Mouse (Mus musculus) kidney, embryonic 14.5 days (tissue): ENCODE data around the gene Stra6. TPM values are rescaled to one million over a fixed set of nuclear protein-coding genes. Genes with fewer than 3 reads are reported as not detected.

Source experiments
- ATAC-seq: fragments of 200-750 bp; cut with Nextera tagmentation; 2 replicates; pipeline ENCODE4 v1.8.0; 2017; ENCODE audit warnings: moderate number of reproducible peaks, mild to moderate bottlenecking, moderate TSS enrichment, moderate library complexity; ENCODE audit not compliant: low FRiP score, low TSS enrichment
- H3K27ac ChIP-seq: fragments of 300-500 bp; sonication (generic); 2 replicates; pipeline ENCODE4 v1.5.1; 2014; ENCODE audit warnings: low read depth, mild to moderate bottlenecking, low read length, moderate library complexity, mixed read lengths
- H3K27me3 ChIP-seq: fragments of 300-500 bp; sonication (generic); 2 replicates; pipeline ENCODE4 v1.6.1; 2014; ENCODE audit warnings: mild to moderate bottlenecking, low read length; ENCODE audit not compliant: control insufficient read depth, insufficient read depth
- H3K36me3 ChIP-seq: fragments of 300-500 bp; sonication (generic); 2 replicates; pipeline ENCODE4 v1.6.1; 2014; ENCODE audit warnings: low read length, mixed read lengths; ENCODE audit not compliant: control insufficient read depth, insufficient read depth
- H3K4me1 ChIP-seq: fragments of 300-500 bp; sonication (generic); 2 replicates; pipeline ENCODE4 v1.6.1; 2014; ENCODE audit warnings: low read length, mixed read lengths; ENCODE audit not compliant: control insufficient read depth, insufficient read depth
- H3K4me2 ChIP-seq: fragments of 300-500 bp; sonication (generic); replicated peaks from 2 replicates; pipeline ENCODE4 v1.6.1; 2014; ENCODE audit warnings: low read depth, mild to moderate bottlenecking, low read length
- H3K4me3 ChIP-seq: fragments of 300-500 bp; sonication (generic); 2 replicates; pipeline ENCODE4 v1.5.1; 2014; ENCODE audit warnings: mild to moderate bottlenecking, low read length
- H3K9ac ChIP-seq: fragments of 300-500 bp; sonication (generic); 2 replicates; pipeline ENCODE4 v1.6.1; 2014; ENCODE audit warnings: low read depth, mild to moderate bottlenecking, low read length, moderate library complexity
- H3K9me3 ChIP-seq: fragments of 300-500 bp; sonication (generic); 2 replicates; pipeline ENCODE4 v1.6.1; 2016; ENCODE audit warnings: low read length; ENCODE audit not compliant: control insufficient read depth
- WGBS: fragments of 180-500 bp; shearing (Covaris S2); extraction: QIAGEN DNeasy Blood & Tissue Kit; methylation state at CpG from one replicate; pipeline ENCODE4 v1.1.7; 2014; 5-methylcytosine and 5-hydroxymethylcytosine counted together
- polyA plus RNA-seq: library from polyadenylated mRNA; unstranded; fragments of >200 nt; fragmentation: Nextera tagmentation; extraction: Ambion mirVana; gene quantifications from 2 replicates; pipeline ENCODE4 v1.2.1, GENCODE M21; 2014

Gene Stra6
- polyA plus RNA-seq, result 25.7 and 39.2 TPM in 2 replicates

DNA sequence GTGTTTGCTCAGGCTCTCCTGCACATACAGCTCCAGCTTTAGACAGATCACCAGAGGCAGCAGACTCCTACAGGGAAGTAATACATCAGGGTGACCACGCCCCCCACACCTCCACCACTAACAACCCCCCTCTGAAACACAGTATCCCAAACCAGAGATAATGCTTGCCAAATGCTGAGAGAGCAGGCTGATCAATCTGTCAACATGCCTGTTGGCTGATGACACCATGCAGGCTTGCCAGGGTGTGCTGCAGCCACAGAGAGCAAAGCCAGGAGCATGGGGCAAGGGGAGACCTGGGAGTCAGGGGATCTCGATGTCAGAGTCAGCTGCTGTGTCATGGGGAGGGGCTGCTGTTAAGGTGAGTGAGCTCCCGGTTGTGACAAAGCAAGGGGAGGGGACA lies at the start of gene Stra6:
TSS of gene Stra6 (plus strand) at position 258 of the 400 bp plus-strand sequence.
- Histone ChIP-seq H3K27ac (no peak within 1 kb of the TSS), H3K36me3 (no peaks in the 10 kb centered on the region), H3K9me3 (no peaks in the 10 kb centered on the region), H3K4me3 (no peak within 1 kb of the TSS), H3K4me2 (no peak within 1 kb of the TSS), H3K9ac (no peak within 1 kb of the TSS), H3K4me1 (no peaks in the 10 kb centered on the region; the same call in 1 of the 2 replicates), H3K27me3 (peaks cover 3% of the 10 kb centered on the region; the same call in 1 of the 2 replicates)
- 12% methylated on average over 3 of the region's 3 CpGs for WGBS
- no peak for ATAC-seq

DNA sequence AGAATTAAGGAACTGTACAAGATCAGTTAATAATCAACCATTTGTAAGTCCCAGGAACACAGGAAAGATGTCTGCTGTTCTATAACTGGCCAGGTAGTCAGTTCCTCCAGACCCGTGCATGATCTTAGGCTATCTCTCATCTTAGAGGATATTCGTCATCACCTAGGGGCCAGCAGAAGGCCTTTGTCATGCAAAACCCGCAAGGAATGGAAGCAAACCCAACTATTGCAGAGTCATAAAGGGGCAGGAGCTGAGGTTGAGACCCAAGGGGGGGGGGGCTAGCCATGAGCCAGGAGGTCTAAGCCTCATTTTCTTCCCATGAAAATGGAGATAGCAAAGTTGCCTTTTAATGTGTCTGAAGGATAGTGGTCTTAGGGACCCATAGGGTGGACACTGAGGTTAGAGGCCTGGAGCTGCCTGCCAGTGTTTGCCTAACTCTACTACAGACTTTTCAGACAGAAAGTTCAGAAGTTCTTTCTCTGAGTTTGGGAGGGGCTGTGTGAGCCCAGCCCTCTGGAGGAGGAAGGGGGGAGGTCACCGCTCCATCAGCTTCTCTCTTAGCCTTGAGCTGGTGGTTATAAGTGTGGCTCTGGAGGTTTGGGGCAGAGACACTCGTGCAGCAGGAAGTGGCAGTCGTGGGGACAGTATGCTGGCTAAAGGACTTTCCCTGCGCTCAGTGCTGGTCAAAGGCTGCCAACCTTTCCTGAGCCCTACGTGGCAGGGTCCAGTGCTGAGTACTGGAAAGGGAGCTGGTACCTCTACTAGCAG lies 49.0 kb upstream of the Stra6 start:
- 0 out of 2 replicates have a peak, but pooled peaks have one; percentile 8 for ATAC-seq
- H3K9me3 ChIP-seq, result no peaks in the 10 kb centered on the region
- no peak overlapping the region for H3K4me2 ChIP-seq
- H3K27me3 ChIP-seq, result no peaks in the 10 kb centered on the region
- H3K4me1 ChIP-seq, result peaks cover 11% of the 10 kb centered on the region
- no peak overlapping the region for H3K9ac ChIP-seq
- no peaks in the 10 kb centered on the region for H3K36me3 ChIP-seq
- H3K27ac ChIP-seq, result no peak overlapping the region
- WGBS, result 46% methylated on average over 8 of the region's 8 CpGs
- no peak overlapping the region for H3K4me3 ChIP-seq

GRCm38 (mm10) chr9:58015856-58016255 lies 47.7 kb upstream of the Stra6 start:
- ATAC-seq, result no peak
- Histone ChIP-seq H3K36me3 (no peaks in the 10 kb centered on the region), H3K9ac (no peak overlapping the region), H3K27ac (no peak overlapping the region), H3K27me3 (no peaks in the 10 kb centered on the region), H3K9me3 (no peaks in the 10 kb centered on the region), H3K4me2 (no peak overlapping the region), H3K4me1 (peaks cover 9% of the 10 kb centered on the region), H3K4me3 (no peak overlapping the region)
- 87% methylated on average over 6 of the region's 6 CpGs for WGBS

DNA sequence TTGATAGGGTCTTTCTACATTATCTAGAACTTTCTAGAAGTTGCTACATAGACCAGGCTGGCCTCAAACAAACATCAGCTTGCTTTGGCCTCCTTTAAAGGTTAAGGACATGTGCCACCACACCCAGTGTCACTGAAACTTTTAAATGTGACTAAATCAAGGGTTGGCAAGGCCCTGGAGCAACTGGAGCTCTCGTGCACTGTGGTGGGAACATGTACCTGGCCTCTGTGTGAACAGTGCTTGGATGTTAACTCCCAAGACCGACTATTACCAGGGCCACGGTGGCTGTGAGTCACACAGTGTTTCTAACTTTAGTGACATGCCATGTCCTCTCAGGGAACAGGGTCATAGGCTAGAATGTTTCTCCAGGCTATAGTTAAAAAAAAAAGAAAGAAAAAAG lies 46.6 kb upstream of the Stra6 start:
- WGBS, result 81% methylated on average over 3 of the region's 3 CpGs
- Histone ChIP-seq H3K9ac (no peak overlapping the region), H3K4me2 (no peak overlapping the region), H3K36me3 (no peaks in the 10 kb centered on the region), H3K4me3 (no peak overlapping the region), H3K27me3 (no peaks in the 10 kb centered on the region), H3K27ac (no peak overlapping the region), H3K9me3 (no peaks in the 10 kb centered on the region), H3K4me1 (no peaks in the 10 kb centered on the region)
- no peak for ATAC-seq

GRCm38 (mm10) chr9:58018385-58018784 lies 45.2 kb upstream of the Stra6 start:
- no peaks in the 10 kb centered on the region for H3K27me3 ChIP-seq
- ATAC-seq, result no peak
- H3K4me2 ChIP-seq, result no peak overlapping the region
- no peaks in the 10 kb centered on the region for H3K36me3 ChIP-seq
- no peak overlapping the region for H3K27ac ChIP-seq
- H3K9me3 ChIP-seq, result no peaks in the 10 kb centered on the region
- 83% methylated on average over 5 of the region's 5 CpGs for WGBS
- no peak overlapping the region for H3K4me3 ChIP-seq
- no peak overlapping the region for H3K9ac ChIP-seq
- H3K4me1 ChIP-seq, result no peaks in the 10 kb centered on the region

GRCm38 (mm10) chr9:58025995-58026394 lies 37.6 kb upstream of the Stra6 start:
- Histone ChIP-seq H3K27ac (no peak overlapping the region), H3K4me2 (no peak overlapping the region), H3K4me3 (no peak overlapping the region), H3K4me1 (no peaks in the 10 kb centered on the region), H3K9me3 (no peaks in the 10 kb centered on the region), H3K36me3 (no peaks in the 10 kb centered on the region), H3K27me3 (no peaks in the 10 kb centered on the region), H3K9ac (no peak overlapping the region)
- WGBS, result 90% methylated on average over 9 of the region's 9 CpGs
- ATAC-seq, result no peak

- H3K36me3 ChIP-seq, result no peaks in the 10 kb centered on the region
- no peak for ATAC-seq
These were observed 36.0 kb upstream of the Stra6 start for GRCm38 (mm10) chr9:58027426-58028180.

GRCm38 (mm10) chr9:58028841-58029240 lies 34.7 kb upstream of the Stra6 start:
- Histone ChIP-seq H3K36me3 (no peaks in the 10 kb centered on the region), H3K27ac (no peak overlapping the region), H3K27me3 (no peaks in the 10 kb centered on the region), H3K9ac (no peak overlapping the region), H3K9me3 (no peaks in the 10 kb centered on the region), H3K4me2 (no peak overlapping the region), H3K4me3 (no peak overlapping the region), H3K4me1 (no peaks in the 10 kb centered on the region)
- 72% methylated on average over 5 of the region's 5 CpGs for WGBS
- no peak for ATAC-seq

More at GRCm38 (mm10) chr9:58027426-58028180, 36.0 kb upstream of the Stra6 start:
- Histone ChIP-seq H3K4me1 (no peaks in the 10 kb centered on the region), H3K27ac (no peak overlapping the region), H3K9ac (no peak overlapping the region), H3K27me3 (no peaks in the 10 kb centered on the region), H3K4me2 (no peak overlapping the region), H3K4me3 (no peak overlapping the region), H3K9me3 (no peaks in the 10 kb centered on the region)
- WGBS, result 24% methylated on average over 2 of the region's 2 CpGs

DNA sequence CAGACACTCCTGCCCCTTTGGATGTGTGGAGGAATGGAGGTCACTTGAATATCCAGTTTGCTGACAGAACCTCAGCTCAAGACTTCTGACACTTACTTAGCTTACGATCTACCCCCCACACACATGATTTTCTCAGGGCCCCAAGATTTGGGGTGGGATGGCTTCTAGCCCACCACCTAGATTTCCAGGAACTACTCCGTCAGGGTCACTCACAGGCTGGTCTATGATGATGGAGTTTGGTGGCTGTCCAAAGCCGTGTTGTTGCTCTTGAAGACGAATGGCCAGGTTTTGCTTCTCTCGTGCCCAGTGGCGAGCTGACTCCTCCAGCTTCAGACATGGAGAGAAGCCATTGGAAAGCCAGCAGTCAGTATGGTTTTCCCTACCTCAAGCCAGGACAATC lies 34.0 kb upstream of the Stra6 start:
- no peaks in the 10 kb centered on the region for H3K36me3 ChIP-seq
- H3K9me3 ChIP-seq, result no peaks in the 10 kb centered on the region
- no peak overlapping the region for H3K27ac ChIP-seq
- no peak for ATAC-seq
- 80% methylated on average over 6 of the region's 6 CpGs for WGBS
- H3K4me1 ChIP-seq, result no peaks in the 10 kb centered on the region
- no peaks in the 10 kb centered on the region for H3K27me3 ChIP-seq
- H3K9ac ChIP-seq, result no peak overlapping the region
- no peak overlapping the region for H3K4me3 ChIP-seq
- no peak overlapping the region for H3K4me2 ChIP-seq
